Mouse (Mus musculus) left cerebral cortex, adult 9 months (tissue): Measurements from ENCODE around the gene Naxd.
A peak's percentile ranks its signal among the peaks of the same experiment; 100 is the strongest.
"Not testable (repeated sequence)": the region's sequence is repeated elsewhere in the genome, so short reads cannot be mapped to it uniquely, and the experiment has no call there.

ENCODE experiments used
- DNase-seq, 2 experiments: peaks; one replicate each; pipeline ENCODE4 v3.0.0; 2022; ENCODE audit warnings: low spot score in 2 of 2

Naxd gene

GRCm38 (mm10) chr8:11512711-11513110 lies 15.4 kb downstream of the Naxd start:
- no peak for DNase-seq

GRCm38 (mm10) chr8:11513247-11513646 lies 15.9 kb downstream of the Naxd start:
- DNase-seq: no peak

GRCm38 (mm10) chr8:11516292-11516691 lies 19.0 kb downstream of the Naxd start:
- DNase-seq: no peak

- no peak for DNase-seq
These were observed 20.2 kb downstream of the Naxd start for GRCm38 (mm10) chr8:11517366-11518055.

- no peak for DNase-seq
These were observed 20.7 kb downstream of the Naxd start for GRCm38 (mm10) chr8:11518056-11518396.

- no peak for DNase-seq
These were observed 21.4 kb downstream of the Naxd start for GRCm38 (mm10) chr8:11518676-11519075.

- DNase-seq: no peak
These were observed 26.0 kb downstream of the Naxd start for GRCm38 (mm10) chr8:11523331-11523730.

- DNase-seq: no peak
These were observed 33.0 kb downstream of the Naxd start for GRCm38 (mm10) chr8:11530155-11530770.

- no peak for DNase-seq
These were observed 33.5 kb downstream of the Naxd start for GRCm38 (mm10) chr8:11530849-11531248.

GRCm38 (mm10) chr8:11534494-11534893 lies 37.2 kb downstream of the Naxd start:
- no peak for DNase-seq

GRCm38 (mm10) chr8:11539049-11539448 lies 41.7 kb downstream of the Naxd start:
- DNase-seq: no peak

GRCm38 (mm10) chr8:11540182-11540581 lies 42.9 kb downstream of the Naxd start:
- no peak for DNase-seq

GRCm38 (mm10) chr8:11542031-11542430 lies 44.7 kb downstream of the Naxd start:
- DNase-seq: no peak

- no peak for DNase-seq
These were observed 45.6 kb downstream of the Naxd start for GRCm38 (mm10) chr8:11542866-11543265.

GRCm38 (mm10) chr8:11544386-11544785 lies 47.1 kb downstream of the Naxd start:
- DNase-seq: no peak

GRCm38 (mm10) chr8:11547063-11547462 lies 49.8 kb downstream of the Naxd start:
- no peak for DNase-seq

GRCm38 (mm10) chr8:11549706-11550105 lies 52.4 kb downstream of the Naxd start:
- no peak for DNase-seq

GRCm38 (mm10) chr8:11550281-11550948 lies 53.1 kb downstream of the Naxd start, which contains the start of gene Cars2:
Gene Cars2 (minus strand): TSS chr8:11550783.
- peak; percentile 72 to 90 for DNase-seq

GRCm38 (mm10) chr8:11551497-11551896 lies 54.2 kb downstream of the Naxd start:
- not testable (repeated sequence) for DNase-seq

GRCm38 (mm10) chr8:11552390-11552789 lies 55.1 kb downstream of the Naxd start:
- DNase-seq: no peak

- peak; percentile 91 to 93 for DNase-seq
These were observed 57.8 kb downstream of the Naxd start, which contains the start of gene Ing1 for GRCm38 (mm10) chr8:11554799-11555719. Gene Ing1 (plus strand): TSS chr8:11555571.
